Mouse (Mus musculus) cerebral cortex, adult 2 months (tissue): Measurements from ENCODE around the gene Ccdc194.

ENCODE experiments used
- WGBS: fragments of 180-500 bp; shearing (Covaris S2); methylation state at CpG from one replicate; pipeline ENCODE4 v1.1.7; 2018; 5-methylcytosine and 5-hydroxymethylcytosine counted together

Ccdc194 gene

DNA sequence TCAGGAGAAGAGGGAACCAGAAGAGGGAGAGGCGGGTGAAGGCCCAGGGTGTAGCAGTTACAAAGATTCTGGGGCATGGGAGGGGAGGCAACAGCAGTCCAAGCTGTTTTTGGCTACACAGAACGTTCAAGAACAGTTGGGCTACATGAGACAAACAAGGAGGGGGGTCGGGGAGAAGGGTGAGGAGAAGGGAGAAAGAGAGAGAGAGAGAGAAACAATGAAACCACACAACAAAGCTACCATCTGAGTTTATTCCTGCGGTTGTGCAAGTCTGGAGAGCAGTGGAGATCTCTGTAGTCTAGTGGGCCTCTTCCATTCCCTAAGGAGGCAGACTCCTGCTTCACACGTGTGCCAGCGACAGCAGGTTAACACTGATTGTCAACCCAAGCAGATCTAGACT is 28.5 kb upstream of the Ccdc194 start:
- 66% methylated on average over 6 of the region's 6 CpGs for WGBS

DNA sequence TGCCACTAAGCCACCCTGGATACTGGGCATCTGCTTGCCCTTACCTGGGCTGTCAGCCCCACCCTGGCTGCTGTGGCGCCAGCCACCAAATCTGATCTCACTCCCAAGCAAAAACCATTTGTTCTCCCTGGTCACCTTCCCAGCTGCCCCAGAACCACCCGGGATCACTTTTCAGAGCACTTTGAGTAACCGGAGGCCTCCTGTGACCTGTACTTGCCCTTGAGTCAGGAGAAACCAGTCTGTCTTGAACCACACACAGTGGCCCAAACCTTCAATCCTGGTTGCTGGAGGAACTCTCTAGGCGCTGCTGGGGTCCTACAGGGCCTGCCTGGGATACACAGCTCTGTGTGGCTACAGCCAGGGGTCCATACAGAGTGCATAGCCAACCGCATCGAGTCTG is 27.3 kb upstream of the Ccdc194 start:
- WGBS: 82% methylated on average over 6 of the region's 6 CpGs

DNA sequence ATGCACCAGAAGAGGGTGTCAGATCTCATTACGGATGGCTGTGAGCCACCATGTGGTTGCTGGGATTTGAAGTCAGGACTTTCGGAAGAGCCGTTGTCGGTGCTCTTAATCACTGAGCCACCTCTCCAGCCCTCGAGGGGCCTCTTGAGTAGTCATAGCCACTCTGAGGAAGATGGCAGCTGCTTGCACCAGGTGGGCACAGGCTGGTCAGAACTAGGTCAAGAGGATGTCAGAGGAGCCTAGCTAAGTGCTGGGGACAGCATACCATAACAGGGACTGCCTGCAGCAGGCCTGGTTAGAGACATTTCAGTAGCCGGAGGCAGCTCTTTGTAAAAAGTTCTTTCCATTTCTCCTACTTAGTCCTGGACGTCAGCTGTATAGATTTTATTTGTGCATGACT is 25.2 kb upstream of the Ccdc194 start:
- 66% methylated on average over 7 of the region's 7 CpGs for WGBS

DNA sequence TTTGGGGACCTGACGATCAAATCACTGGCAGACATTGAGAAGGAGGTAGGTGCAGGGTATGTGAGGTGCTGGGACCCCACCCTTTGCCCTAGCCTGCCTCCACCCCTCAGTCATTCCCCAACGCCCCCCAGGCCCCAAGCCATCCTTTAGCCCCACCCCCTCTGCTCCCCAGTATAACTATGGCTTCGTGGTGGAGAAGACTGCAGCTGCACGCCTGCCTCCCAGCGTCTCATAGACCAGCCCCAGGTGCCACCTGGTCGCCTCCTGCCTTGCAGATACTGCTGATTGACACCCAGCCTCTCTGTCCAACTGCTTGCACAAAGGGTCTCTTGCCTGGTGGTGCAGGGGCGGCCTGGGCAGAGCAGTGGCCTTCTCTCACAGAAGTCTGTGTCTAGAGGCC is 22.1 kb upstream of the Ccdc194 start:
- 91% methylated on average over 7 of the region's 7 CpGs for WGBS

DNA sequence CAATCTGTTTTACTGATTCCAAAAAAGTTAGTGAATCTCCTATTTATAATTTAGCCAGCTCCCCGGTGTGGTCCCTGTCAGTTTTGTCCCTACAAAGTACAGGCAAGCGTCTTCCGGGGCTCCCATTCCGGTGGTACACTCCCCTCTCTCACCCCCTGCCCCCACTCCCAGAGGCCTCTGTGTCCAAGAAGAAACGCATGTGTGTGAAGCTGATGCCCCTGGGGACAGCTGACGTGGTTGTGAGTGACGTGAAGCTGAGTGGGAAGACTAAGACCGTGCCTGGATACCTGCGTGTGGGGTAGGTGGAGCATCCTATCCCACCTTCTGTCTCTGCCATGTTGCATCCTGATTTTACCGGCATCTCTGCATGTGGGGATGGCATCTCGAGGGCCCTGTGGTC is 19.5 kb upstream of the Ccdc194 start:
- WGBS: 91% methylated on average over 11 of the region's 11 CpGs

DNA sequence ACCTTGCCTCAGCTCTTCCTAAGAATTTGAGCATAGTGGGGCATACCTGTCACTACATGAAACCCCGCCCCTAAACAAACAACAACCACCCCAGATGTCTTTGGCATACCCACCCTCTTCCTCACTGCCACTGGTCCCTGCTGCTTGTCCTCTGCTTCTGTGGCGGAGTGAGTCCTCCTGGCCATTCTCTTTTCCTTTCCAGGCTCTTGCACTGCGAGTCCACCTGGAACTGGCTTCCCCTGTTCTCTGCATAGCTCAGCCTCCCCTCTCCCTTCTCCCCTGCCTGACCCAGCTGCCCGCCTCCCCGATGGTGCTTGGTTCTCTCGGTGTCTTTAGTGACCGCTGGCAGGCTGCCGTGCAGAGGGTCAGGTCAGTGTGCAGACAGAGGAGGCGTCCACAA is 18.2 kb upstream of the Ccdc194 start:
- WGBS: 89% methylated on average over 9 of the region's 9 CpGs

DNA sequence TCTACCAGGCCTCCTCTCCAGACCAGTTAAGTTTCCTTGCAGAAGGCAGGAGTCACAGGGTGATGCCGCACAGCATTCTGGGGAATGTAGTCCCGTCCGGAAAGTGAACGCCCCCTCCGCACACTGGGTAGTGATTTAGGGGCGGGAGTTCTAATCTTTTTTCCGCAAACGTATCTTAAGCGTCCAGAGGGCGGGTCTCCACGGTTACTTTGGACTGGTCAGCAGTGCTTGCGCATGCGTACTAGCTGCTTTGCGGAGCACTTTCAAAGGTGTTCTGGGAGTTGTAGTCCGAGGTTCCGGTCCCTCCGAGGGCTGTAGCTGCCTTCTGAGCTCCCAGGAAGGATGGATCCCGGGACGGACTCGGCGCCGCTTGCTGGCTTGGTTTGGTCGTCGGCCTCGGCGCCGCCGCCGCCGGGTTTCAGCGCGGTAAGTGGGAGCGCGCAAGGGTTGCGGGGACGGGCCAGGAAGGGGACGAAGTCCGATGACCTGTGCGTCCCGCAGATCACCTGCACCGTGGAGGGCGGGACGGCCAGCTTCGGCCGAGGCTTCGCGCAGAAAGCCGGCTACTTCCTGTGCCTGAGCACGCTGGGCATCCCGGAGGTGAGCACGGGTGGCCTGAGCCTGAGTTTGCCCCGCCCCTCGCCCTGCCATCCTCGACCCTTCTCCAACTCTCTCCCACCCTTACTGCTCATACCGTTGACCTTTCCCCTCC is 17.3 kb upstream of the Ccdc194 start, which contains the start of gene Mvb12a:
TSS of gene Mvb12a (plus strand) at position 291 of the 712 bp plus-strand sequence.
- WGBS: under 1% methylated on average over 55 of the region's 55 CpGs

DNA sequence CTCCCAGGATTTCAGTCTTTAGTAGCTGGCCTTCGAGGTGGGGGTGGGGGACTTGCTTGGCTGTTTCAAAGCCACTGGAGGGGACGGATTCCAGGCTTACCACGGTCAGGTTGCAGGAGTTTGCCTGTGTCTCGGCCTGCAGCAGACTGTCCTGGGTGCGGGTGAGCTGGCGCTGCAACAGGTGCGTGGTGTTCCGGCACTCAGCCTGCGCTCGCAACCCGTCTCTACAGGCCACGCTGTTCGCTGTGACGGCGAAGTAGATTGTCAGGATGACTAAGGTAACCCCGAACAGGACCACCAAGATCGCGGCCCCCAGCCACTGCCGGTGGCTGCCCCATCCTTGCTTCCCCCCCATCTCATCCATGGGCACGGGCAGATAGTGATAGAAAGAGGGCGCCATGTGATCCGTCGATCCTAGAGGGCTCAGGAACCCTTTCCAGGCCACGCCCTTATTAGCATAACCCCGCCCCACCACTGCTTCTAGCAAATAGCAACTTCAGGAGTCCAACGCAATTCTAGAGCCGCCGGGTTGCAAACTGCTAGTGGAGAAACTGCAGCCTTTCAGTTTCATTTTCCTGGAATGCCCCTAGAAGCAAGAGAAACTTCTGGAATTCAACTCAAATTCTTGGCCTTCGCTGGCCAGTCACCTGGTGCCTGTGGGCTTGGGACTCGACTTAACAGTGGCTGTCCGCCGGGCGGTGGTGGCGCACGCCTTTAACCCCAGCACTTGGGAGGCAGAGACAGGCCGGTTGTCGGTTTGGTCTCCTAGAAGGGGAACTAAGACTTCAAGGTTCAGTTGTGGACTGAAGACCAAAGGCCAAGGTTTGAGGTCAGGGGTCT is 11.7 kb upstream of the Ccdc194 start, which contains the start of gene Bst2:
TSS of gene Bst2 (minus strand) at position 429 of the 840 bp plus-strand sequence.
- 9% methylated on average over 37 of the region's 37 CpGs for WGBS

DNA sequence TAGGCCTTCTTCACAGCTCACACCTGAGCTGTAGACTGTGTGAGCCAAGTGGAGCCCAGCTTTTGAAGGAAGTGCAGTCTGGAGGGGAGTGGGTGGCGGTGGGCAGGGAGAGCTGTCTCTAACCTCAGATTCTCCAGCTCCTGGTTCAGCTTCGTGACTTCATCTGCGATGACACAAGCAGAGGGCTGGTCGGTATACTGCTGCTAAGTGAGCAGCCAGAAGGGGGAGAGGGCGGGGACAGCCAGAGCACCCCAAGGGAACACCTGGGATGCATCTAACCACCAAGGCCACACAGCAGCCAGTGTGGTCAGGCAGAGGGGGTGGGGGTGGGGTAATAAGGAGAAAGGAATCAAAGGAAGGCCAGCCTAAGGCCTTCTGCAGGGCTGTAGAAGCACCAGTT is 10.2 kb upstream of the Ccdc194 start:
- 75% methylated on average over 5 of the region's 5 CpGs for WGBS

DNA sequence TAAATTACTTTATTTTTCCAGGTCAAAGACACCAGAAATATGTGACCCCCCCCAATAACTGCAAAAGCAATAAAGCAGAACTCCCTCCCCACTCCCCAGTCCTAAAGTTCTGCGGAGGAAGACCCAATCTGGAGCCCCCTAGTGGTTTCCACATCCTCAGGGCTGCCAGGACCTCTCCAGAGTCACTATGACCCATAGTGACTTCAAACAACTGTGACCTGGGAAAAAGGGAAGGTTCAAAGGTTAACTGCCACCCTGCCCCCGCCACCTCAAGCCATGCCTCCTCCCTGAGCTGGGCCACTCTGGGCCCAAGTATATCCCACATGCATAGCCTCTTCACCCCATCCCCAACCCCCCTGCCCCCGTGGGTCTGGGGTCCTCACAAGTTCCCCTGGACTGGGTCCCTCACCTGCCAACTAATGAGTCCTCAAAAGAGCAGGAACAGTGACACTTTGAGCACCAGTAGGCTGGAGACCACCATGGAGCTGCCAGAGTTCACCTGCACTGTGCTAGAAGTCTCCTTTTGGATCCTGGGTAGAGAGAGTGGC is 8.8 kb upstream of the Ccdc194 start:
- 62% methylated on average over 3 of the region's 3 CpGs for WGBS

DNA sequence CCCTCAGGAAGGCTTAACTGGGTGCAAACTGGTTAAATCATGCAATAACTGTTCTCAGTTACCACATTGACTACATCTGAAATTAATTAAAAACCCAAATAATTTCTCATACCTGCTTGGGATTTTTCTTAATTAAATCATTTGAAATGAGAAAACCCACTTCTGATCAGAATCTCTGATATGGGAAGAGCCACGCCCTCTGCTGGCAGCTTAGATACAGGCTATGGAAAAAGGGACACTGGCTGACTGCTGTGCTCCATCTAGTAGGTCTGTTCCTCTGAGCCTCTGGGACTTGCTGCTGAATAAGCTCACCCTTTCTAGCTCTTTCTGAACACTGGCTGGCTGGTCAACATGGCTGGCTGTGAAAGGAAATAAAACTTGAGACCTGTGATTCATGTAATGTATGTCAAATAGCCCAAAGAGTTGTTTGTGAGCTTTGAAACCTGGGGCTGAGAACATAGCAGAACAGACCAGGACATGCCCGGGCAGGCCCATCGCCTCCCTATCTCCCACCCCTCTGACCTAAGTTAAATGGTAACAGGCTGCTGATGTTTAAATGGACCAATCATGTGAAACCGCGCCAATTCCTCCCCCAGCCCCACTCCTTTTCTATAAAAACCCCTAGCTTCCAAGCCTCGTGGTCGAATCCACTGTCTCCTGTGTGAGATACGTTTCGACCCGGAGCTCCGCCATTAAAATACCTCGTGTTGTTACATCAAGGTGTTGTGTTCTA is 5.4 kb upstream of the Ccdc194 start:
- WGBS: 80% methylated on average over 9 of the region's 12 CpGs

DNA sequence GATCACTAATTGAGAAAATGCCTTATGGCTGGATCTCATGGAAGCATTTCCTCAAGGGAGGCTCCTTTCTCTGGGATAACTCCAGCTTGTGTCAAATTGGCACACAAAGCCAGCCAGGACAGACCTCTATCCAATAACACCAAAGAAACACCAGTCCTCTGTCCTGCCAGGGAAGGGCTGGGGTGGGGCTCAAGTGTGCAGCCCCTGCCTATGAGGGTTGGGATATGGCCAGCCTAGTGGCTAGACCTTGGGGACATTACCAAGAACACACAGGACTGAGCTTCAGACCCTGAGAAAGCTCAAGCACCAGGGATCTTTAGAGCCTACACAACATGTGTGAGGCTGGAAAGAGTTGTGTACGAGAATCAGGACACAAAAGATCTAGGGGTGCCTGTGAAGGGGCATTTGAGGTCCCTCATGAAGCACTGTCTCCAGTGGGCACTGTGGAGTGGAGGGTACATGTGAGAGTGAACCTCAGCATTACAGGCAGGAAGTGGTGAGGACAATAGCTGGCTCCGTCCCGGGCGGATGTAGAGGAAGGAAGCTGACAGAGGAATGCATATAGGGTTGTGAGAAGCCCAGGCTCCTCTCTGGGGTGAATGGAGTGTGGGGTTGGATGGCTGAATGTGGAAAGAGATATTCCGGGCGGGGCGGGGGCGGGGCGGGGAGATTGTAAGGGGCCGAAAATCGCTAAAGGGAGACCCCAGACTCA is 3.0 kb upstream of the Ccdc194 start:
- 80% methylated on average over 11 of the region's 11 CpGs for WGBS

DNA sequence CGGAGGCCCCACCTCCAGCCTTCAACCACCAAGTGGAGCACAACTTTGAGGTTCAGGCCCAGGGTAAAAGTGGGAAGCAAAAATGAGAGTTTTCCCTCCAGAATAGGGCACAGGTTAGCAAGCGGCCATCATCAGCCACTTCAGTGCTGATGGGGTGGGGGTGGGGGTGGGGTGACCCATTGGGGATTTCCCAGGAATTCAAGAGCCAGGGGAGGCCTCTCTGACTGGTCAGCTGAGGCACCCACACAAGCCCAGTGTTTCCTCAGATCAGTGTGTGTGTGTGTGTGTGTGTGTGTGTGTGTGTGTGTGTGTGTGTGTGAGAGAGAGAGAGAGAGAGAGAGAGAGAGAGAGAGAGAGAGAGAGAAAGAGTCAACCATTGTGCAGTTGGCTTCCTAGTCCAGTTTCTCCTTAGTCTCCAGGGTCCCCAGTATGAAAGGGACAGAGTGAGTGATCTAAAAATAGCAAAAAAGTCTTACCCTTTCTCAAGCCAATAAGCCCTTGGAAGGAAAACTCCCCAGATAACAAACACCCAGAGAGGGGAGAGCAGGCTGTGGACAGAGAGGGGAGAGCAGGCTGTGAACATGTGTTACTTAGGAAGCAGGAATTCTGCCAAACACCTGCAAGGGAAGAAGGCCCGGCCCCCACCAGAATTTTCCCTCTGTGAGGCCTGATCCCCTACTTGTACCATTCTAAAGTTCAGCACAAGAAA is 1.8 kb upstream of the Ccdc194 start:
- 68% methylated on average over 3 of the region's 3 CpGs for WGBS

DNA sequence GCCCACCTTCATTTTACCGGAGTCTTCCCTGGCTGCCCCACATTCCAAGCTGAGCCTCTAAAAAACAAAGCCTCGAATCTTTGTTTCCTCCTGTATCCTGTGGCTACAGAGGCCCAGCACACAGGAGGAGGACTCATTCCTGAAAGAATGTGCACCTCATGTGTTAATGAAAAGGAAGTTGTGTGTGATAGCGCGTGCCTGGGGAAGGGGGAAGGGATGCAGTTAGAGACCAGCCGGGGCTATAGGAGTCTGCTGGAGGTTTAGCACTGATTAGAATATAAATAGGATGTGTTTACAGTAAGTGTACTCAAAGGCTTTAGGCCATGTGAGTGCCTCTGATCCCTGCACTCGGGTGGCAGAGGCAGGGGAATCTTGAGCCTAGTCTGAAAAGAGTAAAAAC is 761 bp upstream of the Ccdc194 start:
- 70% methylated on average over 6 of the region's 6 CpGs for WGBS

DNA sequence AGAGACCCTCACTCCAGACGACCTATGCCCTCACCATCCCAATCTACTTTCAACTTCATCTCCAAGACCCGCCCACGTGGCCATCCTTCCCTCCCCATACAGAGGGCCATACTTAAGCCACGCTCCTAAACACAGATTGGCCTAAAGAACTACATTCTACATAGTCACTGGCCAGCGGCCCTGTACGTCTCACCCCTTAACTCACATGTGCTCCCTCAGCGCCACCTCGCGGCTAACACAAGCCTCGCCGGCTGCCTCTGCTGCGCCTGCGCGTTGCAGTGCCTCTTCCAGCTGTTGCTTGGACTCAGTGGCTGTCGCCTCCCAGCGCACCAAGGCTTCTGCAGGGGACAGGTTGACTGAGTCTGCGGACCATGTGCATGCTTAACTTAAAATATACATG is 3.9 kb downstream of the Ccdc194 start:
- WGBS: 6% methylated on average over 17 of the region's 17 CpGs

DNA sequence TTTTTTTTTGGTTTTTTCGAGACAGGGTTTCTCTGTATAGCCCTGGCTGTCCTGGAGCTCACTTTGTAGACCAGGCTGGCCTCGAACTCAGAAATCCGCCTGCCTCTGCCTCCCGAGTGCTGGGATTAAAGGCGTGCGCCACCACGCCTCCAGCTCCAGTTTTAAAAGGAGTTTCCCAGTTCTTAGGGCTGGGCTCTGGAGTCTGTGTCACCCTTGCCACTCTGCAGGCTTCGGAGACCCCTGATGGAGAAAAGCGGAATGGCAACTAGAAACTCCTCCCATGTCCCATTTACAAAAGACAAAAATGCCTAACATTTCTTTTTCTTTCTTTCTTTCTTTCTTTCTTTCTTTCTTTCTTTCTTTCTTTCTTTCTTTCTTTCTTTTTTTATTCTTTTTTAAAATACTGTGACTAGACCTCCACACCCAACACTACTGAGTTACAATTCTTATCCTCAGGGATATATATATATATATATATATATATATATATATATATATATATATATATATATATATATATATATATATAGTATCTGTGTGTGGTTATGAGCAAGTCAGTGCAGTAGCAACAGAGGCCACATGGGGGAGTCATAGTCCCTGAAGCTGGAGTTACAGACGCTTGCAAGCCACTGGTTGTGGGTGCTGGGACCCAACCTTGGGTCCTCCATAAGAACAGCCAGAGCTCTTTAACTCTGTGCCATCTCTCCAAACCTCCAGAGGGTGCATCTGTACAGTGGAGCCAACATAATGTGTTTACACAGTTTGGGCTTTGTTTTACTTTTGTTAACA is 6.3 kb downstream of the Ccdc194 start:
- 33% methylated on average over 10 of the region's 10 CpGs for WGBS

DNA sequence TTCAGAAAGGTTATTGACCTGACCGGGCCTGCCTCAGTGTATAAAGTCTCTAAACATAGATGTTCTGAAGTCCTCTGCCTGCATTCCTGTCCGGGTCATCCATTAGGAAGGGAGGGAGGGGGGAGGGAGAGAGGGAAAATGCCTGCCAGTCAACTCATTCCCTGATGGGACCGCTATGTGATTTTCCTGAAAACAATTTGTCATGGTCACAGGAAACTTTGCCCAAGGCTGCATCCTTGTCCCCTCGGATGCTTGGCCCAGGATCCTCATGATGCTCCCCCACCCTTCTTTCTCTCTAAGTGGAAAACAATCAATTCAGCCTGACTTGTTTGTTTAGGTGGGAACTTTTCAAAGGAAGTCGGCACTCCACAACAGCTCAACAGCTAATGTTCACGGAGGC is 8.7 kb downstream of the Ccdc194 start:
- 51% methylated on average over 6 of the region's 6 CpGs for WGBS

DNA sequence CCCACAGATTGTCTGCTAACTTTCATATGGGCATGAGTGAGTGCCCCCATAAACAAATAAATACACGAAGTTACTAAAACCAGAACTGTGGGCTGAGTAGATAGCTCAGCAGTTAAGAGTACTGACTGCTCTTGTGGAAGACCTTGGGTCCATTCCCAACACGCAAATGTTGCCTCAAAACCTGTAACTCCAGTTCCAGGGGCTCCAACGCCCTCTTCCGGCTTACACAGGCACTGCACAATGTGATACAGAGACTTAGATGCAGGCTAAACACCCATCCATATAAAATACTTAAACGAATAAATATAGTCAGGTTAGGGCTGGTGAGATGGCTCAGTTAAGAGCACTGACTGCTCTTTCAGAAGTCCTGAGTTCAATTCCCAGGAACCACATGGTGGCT is 10.5 kb downstream of the Ccdc194 start:
- WGBS: 70% methylated on average over 5 of the region's 5 CpGs

DNA sequence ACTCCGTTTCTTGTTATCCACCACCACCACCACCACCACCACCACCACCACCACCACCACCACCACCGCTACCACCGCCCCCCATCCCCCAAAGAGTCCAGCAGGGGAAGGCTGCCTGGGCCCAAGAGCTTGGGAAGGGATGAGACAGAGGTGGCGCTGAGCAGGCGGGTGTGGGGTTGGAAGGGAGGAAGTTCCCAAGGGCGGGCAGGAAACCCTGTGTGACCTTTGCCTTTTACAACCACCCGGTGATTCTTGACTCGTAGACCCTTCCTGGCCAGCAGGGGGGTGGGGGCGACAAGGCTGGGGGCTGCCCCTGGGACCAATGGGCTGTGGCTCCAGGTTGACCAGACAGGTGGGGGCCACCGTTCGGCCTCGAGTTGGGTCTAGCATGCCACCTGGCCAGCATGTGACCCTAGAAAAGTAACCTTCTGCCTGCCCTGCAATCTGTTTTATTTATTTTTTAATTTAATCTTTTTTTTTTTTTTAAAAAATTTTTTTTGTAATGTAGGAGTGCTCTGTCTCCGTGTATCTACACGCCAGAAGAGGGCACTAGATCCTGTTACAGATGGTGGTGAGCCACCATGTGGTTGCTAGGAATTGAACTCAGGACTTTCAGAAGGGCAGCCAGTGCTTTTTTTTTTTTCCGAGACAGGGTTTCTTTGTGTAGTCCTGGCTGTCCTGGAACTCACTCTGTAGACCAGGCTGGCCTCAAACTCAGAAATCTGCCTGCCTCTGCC is 12.3 kb downstream of the Ccdc194 start:
- WGBS: 75% methylated on average over 15 of the region's 15 CpGs
